Mouse (Mus musculus) cerebral cortex, adult 2 months (tissue): ENCODE results near the gene Zfp932.

Experiments used
- WGBS: fragments of 180-500 bp; shearing (Covaris S2); methylation state at CpG from one replicate; pipeline ENCODE4 v1.1.7; 2018; 5-methylcytosine and 5-hydroxymethylcytosine counted together

Zfp932 gene

DNA sequence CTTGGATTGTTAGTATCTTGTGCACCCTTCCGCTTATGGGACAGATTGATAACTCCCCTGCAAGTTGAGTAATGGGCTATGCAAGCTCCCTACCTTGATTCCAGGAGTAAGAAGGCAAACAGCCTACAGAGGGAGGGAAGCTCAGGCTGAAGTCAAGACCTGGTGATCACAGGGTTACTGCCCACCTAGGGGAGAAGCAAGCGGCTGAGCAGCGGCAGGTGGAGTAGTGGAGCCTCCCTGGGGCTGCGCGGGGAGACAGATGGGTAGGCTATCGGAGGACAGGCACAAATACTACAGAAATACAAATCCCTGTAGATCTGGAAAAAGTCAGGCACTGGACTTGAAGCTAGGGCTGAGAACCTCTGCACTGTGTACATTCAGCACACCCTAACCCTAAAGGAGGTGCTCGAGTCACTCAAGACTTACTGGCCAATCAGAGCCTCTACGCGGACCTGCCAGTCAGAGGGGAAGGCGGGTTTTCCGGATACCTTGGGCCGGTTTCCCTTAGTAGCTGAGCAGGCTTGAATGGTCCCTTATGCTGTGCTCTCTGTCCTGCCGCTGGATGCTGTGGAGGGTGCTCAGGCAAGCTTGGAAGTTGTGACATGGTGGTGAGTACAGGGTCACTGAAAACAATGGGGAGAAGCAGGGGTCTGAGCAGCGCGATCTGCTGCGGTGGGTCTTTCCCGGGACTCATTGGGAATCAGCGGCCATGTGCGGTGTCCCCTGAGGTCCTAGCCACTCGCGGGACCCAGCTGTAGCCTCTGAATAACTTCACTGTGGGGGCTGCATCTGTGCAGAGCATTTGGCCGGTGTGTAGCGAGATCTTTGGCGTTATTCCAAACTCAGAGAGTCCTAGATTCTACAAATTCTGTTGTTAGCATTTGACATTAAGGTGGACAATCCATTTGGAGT lies at the start of gene Zfp932:
Gene Zfp932 (plus strand): TSS at position 496 of the 912 bp plus-strand sequence.
- WGBS, result no CpG with 5 or more reads among the region's 24 CpGs

DNA sequence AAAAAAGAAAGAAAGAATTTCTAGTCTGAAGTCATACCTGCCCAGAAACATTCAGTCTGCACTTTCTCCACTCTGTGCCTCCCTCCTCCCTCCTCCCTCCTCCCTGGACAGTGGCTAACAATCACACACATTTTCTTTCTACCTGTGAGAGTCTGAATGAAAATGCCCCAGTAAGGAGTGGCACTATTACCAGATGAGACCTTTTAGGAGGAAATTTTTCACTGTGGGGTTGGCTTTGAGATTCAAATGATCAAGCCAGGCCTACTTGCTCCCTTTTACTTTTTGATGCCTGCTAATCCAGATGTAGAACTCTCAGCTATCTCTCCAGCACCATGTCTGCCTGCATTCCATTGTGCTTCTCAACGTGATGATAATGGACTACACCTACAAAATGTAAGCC lies 46.0 kb upstream of the Zfp932 start:
- no CpG with 5 or more reads among the region's 1 CpGs for WGBS

DNA sequence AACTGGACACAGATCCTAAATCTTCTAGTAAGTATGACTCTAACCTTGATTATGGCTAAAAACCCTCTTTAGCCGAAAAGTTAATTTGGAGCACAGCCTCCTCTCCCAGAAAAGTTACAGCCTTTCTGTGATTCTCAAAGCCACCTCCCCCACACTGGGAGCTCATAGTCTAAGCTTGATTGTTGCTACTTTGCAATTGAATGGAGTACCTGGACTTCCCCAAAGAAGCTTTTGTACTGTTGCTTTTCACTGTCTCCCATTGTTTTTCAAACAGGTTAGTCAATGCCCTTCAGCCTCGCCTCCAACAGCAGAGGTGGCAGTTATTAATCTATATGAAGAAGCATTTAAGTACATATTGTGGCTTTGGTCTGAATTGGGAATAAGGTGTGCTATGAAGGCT lies 15.6 kb upstream of the Zfp932 start:
- no CpG with 5 or more reads among the region's 2 CpGs for whole genome bisulfite sequencing

DNA sequence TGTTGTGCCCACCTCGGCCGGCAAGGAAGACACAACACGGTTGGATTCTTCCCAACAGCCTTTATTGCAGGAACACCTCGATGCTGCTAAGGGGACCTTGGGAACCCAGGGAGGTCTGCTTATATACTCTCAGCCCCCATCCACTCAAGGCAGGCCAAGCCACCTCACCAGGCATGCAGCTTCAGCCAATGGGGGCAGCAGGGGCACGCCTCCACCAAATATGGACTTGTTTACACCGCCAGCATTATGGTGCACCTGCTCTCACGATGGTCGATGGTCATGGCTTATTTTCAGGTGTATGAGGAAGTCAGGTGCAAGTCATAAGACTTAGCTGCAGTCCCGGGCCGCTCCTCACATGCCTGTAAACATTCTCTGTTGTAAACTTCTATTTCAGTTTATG lies 860 bp upstream of the Zfp932 start:
- WGBS, result no CpG with 5 or more reads among the region's 10 CpGs

DNA sequence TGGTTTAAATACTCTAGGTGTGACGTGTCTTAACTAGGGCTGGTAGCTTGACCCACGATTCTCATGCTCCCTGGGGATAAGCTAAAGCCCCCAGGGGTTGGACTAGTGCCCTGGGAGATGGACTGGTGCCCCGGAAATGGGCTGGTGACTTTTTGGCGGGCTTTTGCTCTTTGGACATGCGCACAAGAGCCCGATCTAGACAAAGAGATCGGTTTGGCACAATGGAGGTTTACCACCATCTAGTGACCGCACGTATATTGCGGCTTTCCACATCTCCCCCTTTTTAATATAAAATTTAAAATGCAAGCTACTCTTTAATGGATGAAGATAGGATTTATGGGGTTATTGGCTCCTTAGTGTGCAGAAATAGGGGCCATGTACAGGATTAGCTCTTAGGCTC lies 19.5 kb downstream of the Zfp932 start:
- 76% methylated on average over 10 of the region's 10 CpGs for WGBS

DNA sequence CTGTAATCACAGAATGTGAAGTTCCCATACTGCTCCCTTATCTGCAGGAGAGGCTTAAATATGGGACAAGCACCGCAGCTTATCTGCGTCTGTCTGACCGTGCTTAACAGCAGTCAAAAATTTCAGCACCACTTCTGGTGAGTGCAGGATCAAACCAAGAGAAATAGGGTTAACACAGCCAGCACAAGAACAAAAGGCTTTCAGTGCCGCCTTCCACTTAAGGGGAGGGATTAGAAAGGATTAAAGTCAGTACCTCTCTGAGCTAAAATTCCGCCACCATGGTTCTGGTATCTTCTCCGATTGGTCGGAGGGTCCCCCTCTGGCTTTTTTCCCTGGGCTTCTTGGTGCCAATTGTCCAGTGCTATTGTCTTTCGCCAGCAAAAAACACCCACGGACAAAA lies 27.0 kb downstream of the Zfp932 start:
- WGBS, result 20% methylated on average over 9 of the region's 9 CpGs

DNA sequence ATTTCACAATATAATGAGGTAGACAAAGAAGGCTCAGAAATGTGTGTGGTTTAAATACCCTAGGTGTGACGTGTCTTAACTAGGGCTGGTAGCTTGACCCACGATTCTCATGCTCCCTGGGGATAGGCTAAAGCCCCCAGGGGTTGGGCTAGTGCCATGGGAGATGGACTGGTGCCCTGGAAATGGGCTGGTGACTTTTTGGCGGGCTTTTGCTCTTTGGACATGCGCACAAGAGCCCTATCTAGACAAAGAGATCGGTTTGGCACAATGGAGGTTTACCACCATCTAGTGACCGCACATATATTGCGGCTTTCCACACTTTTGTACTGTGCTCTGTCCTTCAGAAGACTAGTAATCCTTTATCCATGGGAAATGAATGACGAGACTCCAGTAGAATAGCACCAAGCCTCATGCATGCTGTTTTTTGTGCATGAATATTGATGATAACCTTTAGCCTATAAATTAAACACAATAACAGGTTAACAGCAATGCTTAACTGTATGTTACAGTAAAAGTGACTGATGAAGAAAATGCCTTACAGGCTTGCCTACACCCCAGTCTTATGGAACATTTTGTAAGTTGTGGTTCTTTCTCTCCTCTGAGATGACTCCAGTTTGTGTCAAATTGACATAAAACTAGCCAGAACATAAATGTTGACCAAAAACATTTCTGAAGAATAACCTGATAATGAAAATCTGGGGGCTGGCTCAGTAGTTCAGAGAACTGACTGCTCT lies 27.5 kb downstream of the Zfp932 start:
- 12% methylated on average over 8 of the region's 8 CpGs for WGBS

DNA sequence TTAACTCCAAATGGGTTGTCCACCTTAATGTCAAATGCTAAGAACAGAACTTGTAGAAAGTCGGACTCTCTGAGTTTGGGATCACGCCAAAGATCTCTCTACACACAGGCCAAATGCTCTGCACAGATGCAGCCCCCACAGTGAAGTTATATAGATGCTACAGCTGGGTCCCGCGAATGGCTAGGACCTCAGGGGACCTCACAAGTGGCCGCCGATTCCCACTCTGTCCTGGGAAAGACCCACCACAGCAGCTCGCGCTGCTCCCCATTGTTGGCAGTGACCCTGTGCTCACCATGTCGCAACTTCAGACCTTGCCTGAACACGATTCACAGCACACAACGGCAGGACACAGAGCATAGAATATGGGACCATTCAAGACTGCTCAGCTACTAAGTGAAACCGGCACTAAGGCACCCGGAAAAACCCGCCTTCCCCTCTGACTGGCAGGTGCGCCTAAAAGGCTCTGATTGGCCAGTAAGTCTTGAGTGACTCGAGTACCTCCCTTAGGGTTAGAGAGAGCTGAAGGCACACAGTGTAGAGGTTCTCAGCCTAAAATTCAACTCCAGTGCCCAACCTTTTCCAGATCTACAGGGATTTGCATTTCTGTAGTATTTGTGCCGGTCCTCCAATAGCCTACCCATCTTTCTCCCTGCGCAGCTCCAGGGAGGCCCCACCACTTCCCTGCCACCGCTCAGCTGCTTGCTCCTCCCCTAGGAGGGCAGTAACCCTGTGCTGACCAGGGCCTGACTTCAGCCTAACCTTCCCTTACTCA lies 61.5 kb downstream of the Zfp932 start:
- 3% methylated on average over 19 of the region's 19 CpGs for WGBS
